Mouse (Mus musculus) erythroblast, embryonic 14.5 days (primary cell): Measurements from ENCODE around the gene Alg2.

Experiments
- GATA1 ChIP-seq: IDR thresholded peaks from 2 replicates; pipeline ENCODE4 v1.6.1; 2012; ENCODE audit warnings: low read length, inconsistent platforms, mixed read lengths
- TAL1 ChIP-seq: IDR thresholded peaks from 3 replicates; pipeline ENCODE4 v1.6.1; 2012; ENCODE audit warnings: low read length, inconsistent platforms, mixed read lengths

DNA sequence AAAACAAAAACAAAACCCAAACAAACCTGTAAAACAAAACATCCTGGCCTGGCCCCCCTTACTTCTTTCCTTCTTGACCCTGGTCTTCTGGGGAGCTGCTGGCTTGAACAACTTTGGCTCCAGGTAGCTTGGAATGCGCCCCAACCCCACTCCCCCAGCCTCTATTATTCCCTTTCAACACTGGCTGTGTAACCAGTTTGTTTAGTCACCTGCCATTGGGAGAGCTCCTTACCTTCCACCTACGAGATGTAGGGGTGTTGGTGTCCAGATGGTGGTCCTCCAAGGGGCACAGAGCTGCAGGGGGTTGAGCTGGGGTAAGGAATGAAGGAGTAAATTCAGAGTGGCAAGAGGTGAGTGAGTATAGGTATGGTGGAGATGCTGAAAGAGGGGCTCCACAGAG is 6.9 kb downstream of the Alg2 start:
- no peak for TF ChIP-seq TAL1
- TF ChIP-seq GATA1, result no peak
